Mouse (Mus musculus): ENCODE measurements around the gene Pmvk. TPM values are rescaled to one million over a fixed set of nuclear protein-coding genes. Genes with fewer than 3 reads are reported as not detected.
A peak's percentile ranks its signal among the peaks of the same experiment; 100 is the strongest.

The Pmvk gene
- polyA plus RNA-seq, 1 experiment from 2014 or later = 27.7 TPM

DNA sequence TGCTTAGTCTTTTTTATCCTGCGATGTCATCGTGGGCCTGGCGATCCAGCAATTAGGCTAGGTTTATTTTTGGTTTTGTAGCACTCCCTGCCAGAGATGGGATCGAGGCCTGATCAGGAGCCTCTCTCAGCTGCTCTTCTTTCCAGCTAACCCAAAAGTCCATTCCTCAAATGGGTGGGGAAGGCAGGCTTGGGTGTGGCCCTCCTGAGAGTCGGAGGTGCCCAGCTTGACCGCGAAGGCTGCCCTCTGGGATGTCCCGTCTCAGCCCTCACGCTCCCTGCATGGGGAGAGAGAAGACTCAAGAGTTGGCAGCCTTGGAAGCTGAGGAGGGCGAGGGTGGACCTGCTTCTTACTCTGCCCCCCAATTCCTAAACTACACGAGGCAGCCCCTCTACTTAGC is 19.8 kb upstream of the Pmvk start:
- Histone ChIP-seq H3K4me3 (ENCODE audit: low read depth, low read length) (no peak overlapping the region), H3K36me3 (ENCODE audit: control insufficient read depth, insufficient read depth) (peaks cover 23% of the 10 kb centered on the region), H3K9me3 (ENCODE audit: control insufficient read depth) (no peaks in the 10 kb centered on the region), H3K4me1 (replicated peaks; ENCODE audit: control insufficient read depth, insufficient read depth, low read length) (0 out of 2 replicates have a peak, but pooled peaks cover 7% of the 10 kb centered on the region), H3K9ac (ENCODE audit: low read depth, low read length) (no peak overlapping the region), H3K4me2 (replicated peaks; ENCODE audit: low read depth) (no peak overlapping the region), H3K27me3 (replicated peaks; ENCODE audit: control insufficient read depth, insufficient read depth, low read length) (no peaks in the 10 kb centered on the region), H3K27ac (ENCODE audit: low read depth, low read length) (no peak overlapping the region)
- no peak for TF ChIP-seq CTCF (IDR thresholded peaks at IDR 0.05; ENCODE audit: low read depth)
- no peak for ATAC-seq
- WGBS = 75% methylated on average over 11 of the region's 11 CpGs

DNA sequence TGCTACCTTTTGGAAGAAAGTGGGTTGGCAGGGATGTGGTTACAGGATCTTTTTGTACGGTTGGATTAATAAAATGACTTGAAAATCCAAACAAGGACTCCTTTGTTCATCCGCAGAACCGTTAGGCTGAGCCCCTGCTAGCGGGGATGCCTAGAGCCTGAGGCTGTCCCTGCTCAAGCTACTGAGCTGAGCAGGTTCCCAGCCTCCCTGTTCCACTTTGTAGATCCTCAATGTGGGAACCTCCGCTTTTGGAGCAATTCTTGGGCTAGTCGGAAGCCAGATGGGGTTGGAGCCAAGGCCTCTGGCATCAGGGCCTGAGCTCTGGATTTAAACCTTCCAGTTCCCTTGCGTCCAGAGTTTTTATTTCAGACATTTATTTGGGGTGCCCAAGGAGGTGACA is 19.3 kb upstream of the Pmvk start:
- no peak for ATAC-seq
- Histone ChIP-seq H3K36me3 (ENCODE audit: control insufficient read depth, insufficient read depth) (peaks cover 27% of the 10 kb centered on the region), H3K4me3 (ENCODE audit: low read depth, low read length) (no peak overlapping the region), H3K27me3 (replicated peaks; ENCODE audit: control insufficient read depth, insufficient read depth, low read length) (no peaks in the 10 kb centered on the region), H3K9me3 (ENCODE audit: control insufficient read depth) (no peaks in the 10 kb centered on the region), H3K9ac (ENCODE audit: low read depth, low read length) (no peak overlapping the region), H3K27ac (ENCODE audit: low read depth, low read length) (no peak overlapping the region), H3K4me2 (replicated peaks; ENCODE audit: low read depth) (no peak overlapping the region), H3K4me1 (replicated peaks; ENCODE audit: control insufficient read depth, insufficient read depth, low read length) (0 out of 2 replicates have a peak, but pooled peaks cover 7% of the 10 kb centered on the region)
- TF ChIP-seq CTCF (IDR thresholded peaks at IDR 0.05; ENCODE audit: low read depth) = no peak
- WGBS = 78% methylated on average over 7 of the region's 7 CpGs

DNA sequence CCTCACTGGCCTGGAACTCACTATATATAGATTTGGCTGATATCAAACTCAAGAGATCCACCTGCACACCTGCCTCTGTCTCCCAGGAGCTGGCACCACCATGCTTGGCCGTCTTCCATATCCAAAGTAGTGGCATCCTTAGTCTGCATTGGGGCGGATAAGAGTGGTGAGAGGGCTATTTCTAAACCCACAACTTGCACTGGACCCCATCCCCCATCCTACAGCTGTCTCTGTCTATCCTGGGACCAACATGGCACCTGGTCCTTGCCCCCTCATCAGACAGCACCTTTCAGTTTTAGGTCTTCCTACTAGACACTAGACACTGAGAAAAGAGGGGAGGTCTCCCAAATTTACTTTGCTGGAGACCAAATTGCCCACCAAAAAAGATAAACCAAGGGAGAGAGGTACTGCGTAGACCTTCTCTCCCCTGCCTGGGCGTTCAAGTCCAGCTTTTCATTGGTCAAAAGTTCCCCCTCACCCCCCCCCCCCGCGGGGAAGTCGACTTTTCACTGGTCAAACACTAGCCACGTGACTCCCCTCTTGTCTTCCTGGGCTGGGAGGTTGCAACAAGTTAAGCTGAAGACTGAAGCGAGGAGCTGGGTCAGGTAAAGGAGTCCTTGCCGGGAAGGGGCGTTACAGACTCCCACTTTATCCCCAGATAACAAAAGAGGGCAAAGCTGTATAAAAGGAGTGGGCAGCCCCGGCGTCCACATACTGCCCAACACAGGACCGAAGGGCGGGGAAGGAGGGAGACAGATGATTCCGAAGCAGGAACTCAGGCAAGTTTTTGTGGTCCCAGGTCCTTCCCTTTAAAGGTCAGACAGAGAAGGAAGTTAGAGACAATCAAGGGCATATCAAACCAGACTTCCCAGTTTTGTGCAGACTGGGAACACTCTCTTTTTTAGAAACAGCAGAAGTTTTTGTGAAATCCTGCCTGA is 17.9 kb upstream of the Pmvk start, which contains the start of gene Pbxip1:
TSS of gene Pbxip1 (plus strand) at position 531 of the 938 bp plus-strand sequence.
- TF ChIP-seq CTCF (IDR thresholded peaks at IDR 0.05; ENCODE audit: low read depth) = no peak
- Histone ChIP-seq H3K36me3 (ENCODE audit: control insufficient read depth, insufficient read depth) (peaks cover 34% of the 10 kb centered on the region), H3K4me3 (ENCODE audit: low read depth, low read length) (peak within 1 kb of the TSS; percentile 52), H3K9ac (ENCODE audit: low read depth, low read length) (peak within 1 kb of the TSS; percentile 53), H3K4me2 (replicated peaks; ENCODE audit: low read depth) (peak within 1 kb of the TSS; percentile 77), H3K9me3 (ENCODE audit: control insufficient read depth) (no peaks in the 10 kb centered on the region), H3K27me3 (replicated peaks; ENCODE audit: control insufficient read depth, insufficient read depth, low read length) (no peaks in the 10 kb centered on the region), H3K27ac (ENCODE audit: low read depth, low read length) (peak within 1 kb of the TSS; percentile 74), H3K4me1 (replicated peaks; ENCODE audit: control insufficient read depth, insufficient read depth, low read length) (0 out of 2 replicates have a peak, but pooled peaks cover under 1% of the 10 kb centered on the region)
- WGBS = 5% methylated on average over 16 of the region's 16 CpGs
- ATAC-seq = peak; percentile 73

DNA sequence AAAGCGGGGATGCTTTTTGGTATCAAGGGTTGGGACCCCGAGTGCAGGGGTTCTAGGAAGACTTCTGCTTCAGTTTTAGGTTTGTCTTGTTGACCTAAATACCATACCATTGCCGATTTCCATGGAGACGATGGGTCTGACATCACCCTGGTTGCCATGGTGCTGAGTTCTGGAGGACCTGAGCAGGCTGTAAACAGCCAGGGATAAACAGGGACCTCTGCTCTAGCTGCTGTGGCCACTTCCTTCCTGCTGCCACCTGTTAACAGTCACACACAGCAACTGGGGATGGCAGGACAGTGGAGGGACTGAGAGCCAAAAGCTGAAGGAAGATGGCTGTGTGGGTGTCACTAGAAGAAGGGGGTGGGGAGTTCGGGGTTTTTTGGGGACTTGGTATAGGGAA is 17.1 kb upstream of the Pmvk start:
- ATAC-seq = peak; percentile 26; the same call in 1 of the 2 replicates
- TF ChIP-seq CTCF (IDR thresholded peaks at IDR 0.05; ENCODE audit: low read depth) = no peak

DNA sequence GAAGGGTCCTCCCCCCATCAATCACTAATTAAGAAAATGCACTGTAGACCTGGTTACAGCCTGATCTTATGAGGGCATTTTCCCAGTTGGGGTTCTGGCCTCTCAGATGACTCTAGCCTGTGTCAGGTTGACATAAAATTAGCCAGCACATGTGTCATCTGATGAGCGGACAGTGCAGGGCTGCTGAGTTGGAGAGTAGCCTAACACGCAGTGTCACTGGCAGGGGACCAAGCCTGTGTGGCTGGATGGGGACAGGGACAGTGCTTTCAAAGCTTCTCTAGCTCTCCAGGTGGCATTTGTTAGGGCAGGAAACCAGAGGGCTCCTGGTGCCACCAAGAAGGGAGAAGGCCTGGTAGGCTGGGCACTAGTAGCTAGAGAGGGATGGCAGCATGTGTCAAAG is 13.7 kb upstream of the Pmvk start:
- Histone ChIP-seq H3K4me3 (ENCODE audit: low read depth, low read length) (no peak overlapping the region), H3K9me3 (ENCODE audit: control insufficient read depth) (no peaks in the 10 kb centered on the region), H3K4me2 (replicated peaks; ENCODE audit: low read depth) (no peak overlapping the region), H3K9ac (ENCODE audit: low read depth, low read length) (no peak overlapping the region), H3K27ac (ENCODE audit: low read depth, low read length) (no peak overlapping the region), H3K27me3 (replicated peaks; ENCODE audit: control insufficient read depth, insufficient read depth, low read length) (no peaks in the 10 kb centered on the region), H3K4me1 (replicated peaks; ENCODE audit: control insufficient read depth, insufficient read depth, low read length) (no peaks in the 10 kb centered on the region), H3K36me3 (ENCODE audit: control insufficient read depth, insufficient read depth) (peaks cover 43% of the 10 kb centered on the region)
- no peak for TF ChIP-seq CTCF (IDR thresholded peaks at IDR 0.05; ENCODE audit: low read depth)
- no peak for ATAC-seq
- 91% methylated on average over 2 of the region's 2 CpGs for WGBS

More for the DNA sequence above, 17.1 kb upstream of the Pmvk start:
- H3K36me3 ChIP-seq (ENCODE audit: control insufficient read depth, insufficient read depth) = peaks cover 33% of the 10 kb centered on the region
- H3K9ac ChIP-seq (ENCODE audit: low read depth, low read length) = peak overlapping the region; percentile 53; the same call in 1 of the 2 replicates
- no peaks in the 10 kb centered on the region for H3K27me3 ChIP-seq (replicated peaks; ENCODE audit: control insufficient read depth, insufficient read depth, low read length)
- H3K27ac ChIP-seq (ENCODE audit: low read depth, low read length) = no peak overlapping the region
- H3K4me2 ChIP-seq (replicated peaks; ENCODE audit: low read depth) = peak overlapping the region; percentile 77
- H3K4me3 ChIP-seq (ENCODE audit: low read depth, low read length) = peak overlapping the region; percentile 52
- H3K4me1 ChIP-seq (replicated peaks; ENCODE audit: control insufficient read depth, insufficient read depth, low read length) = no peaks in the 10 kb centered on the region
- 25% methylated on average over 5 of the region's 5 CpGs for WGBS
- no peaks in the 10 kb centered on the region for H3K9me3 ChIP-seq (ENCODE audit: control insufficient read depth)

DNA sequence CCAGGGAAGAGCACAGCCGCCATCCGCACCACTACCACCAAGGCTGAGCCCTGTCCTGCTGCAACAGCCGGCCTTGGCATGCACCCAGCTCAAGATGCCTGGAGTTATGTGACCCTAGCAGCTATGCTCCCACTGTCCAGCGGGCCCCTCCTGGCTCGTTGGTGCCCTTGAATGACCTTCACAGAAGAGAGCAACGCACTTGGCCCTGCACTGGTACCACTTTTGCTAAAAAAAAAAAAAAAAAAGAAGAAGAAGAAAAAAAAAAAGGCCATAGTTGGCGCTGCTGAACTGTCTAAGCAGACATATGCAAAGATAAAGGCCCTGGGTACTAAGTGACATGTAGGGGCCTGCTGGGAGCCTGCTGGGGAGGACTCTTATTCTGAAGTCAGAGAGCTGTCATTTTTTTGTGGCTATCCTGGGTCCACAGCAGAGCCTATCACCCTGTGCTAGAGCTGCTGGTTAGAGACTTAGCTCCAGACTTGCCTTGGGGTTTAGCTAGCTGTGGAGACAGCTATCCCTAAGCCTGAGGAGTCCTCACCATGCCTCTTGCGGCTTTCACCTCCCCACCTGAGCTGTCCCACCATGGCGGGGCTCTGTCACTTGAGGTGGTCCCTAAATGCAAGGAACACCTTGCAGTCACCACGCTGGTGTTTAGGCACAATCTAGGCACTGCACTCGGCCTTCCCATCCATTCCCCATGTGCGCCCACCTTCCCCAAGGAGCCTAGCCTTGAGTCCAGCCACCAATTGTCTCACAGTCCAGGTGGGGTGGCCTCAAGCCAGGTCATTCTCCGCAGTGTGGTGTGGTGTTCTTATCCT is 5.4 kb upstream of the Pmvk start:
- 0 out of 2 replicates have a peak, but pooled peaks have one; percentile 18 for ATAC-seq
- Histone ChIP-seq H3K4me2 (replicated peaks; ENCODE audit: low read depth) (no peak overlapping the region), H3K27ac (ENCODE audit: low read depth, low read length) (no peak overlapping the region), H3K4me3 (ENCODE audit: low read depth, low read length) (no peak overlapping the region), H3K4me1 (replicated peaks; ENCODE audit: control insufficient read depth, insufficient read depth, low read length) (no peaks in the 10 kb centered on the region), H3K9ac (ENCODE audit: low read depth, low read length) (no peak overlapping the region), H3K27me3 (replicated peaks; ENCODE audit: control insufficient read depth, insufficient read depth, low read length) (no peaks in the 10 kb centered on the region), H3K36me3 (ENCODE audit: control insufficient read depth, insufficient read depth) (peaks cover 43% of the 10 kb centered on the region), H3K9me3 (ENCODE audit: control insufficient read depth) (no peaks in the 10 kb centered on the region)
- TF ChIP-seq CTCF (IDR thresholded peaks at IDR 0.05; ENCODE audit: low read depth) = no peak
- WGBS = 64% methylated on average over 13 of the region's 13 CpGs

Data from intestine, postnatal 0 days (tissue).